Mouse (Mus musculus) bone marrow macrophage, adult 2 months (primary cell): Measurements from ENCODE around the gene Ak5.

ENCODE experiments used
- CTCF ChIP-seq: IDR thresholded peaks from 2 replicates; pipeline ENCODE4 v1.5.1; 2012; ENCODE audit warnings: low read depth, mild to moderate bottlenecking, low read length, moderate library complexity
- POLR2A ChIP-seq: IDR thresholded peaks from 2 replicates; pipeline ENCODE4 v1.6.1; 2012; ENCODE audit warnings: mild to moderate bottlenecking, low read depth, low read length, borderline replicate concordance

DNA sequence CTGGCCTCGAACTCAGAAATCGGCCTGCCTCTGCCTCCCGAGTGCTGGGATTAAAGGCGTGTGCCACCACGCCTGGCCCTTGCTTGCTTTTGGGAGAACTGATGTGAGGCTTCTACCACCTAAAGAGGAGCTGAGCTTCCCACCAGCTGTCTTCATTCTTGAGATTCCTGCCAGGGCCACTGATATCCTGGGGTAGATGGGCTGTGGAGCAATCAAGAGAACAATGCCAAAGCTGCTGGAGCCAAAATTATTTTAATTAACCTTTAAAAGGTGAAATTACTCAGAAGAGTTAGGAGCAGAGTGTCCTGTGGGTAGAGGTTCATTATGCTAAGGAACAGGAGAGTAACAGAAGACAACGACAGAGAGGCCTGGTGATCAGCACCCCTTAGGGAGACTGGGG lies 202.8 kb downstream of the Ak5 start:
- TF ChIP-seq CTCF = no peak
- no peak for TF ChIP-seq POLR2A
